Mouse (Mus musculus): Measurements from ENCODE around the gene Otud7b. TPM values are rescaled to one million over a fixed set of nuclear protein-coding genes. Genes with fewer than 3 reads are reported as not detected.

The Otud7b gene
- total RNA-seq, 1 experiment: 23.2 TPM

- in situ Hi-C loops (cut with MboI; ENCODE audit: low sequenced_read_pairs in 2 of 2, unreplicated experiment in 2 of 2): no loop called here
- H3K4me3 ChIP-seq (ENCODE audit: insufficient read depth in 1 of 2, low read depth in 1 of 2, low read length in 2 of 2, poor library complexity in 1 of 2, severe bottlenecking in 1 of 2): no peak overlapping the region
- no peak overlapping the region for H3K27ac ChIP-seq (ENCODE audit: insufficient read depth, low read depth, low read length, poor library complexity, severe bottlenecking)
- no peak for DNase-seq (ENCODE audit: low read depth, low spot score)
- H3K36me3 ChIP-seq (ENCODE audit: control insufficient read depth, insufficient read depth, low read length, poor library complexity, severe bottlenecking): peaks cover 7% of the 10 kb centered on the region; the same call in 1 of the 2 replicates
- H3K4me1 ChIP-seq (ENCODE audit: control insufficient read depth in 2 of 2, insufficient read depth in 2 of 2, low read length in 2 of 2, poor library complexity in 1 of 2): peaks cover 11 to 28% of the 10 kb centered on the region in 2 experiments
- H3K9ac ChIP-seq (ENCODE audit: insufficient read depth, low read depth, low read length, poor library complexity, severe bottlenecking): no peak overlapping the region
- no peak for TF ChIP-seq HCFC1 (IDR thresholded peaks at IDR 0.05; ENCODE audit: borderline replicate concordance, insufficient read depth, low read length)
- no peak for TF ChIP-seq CHD2 (IDR thresholded peaks at IDR 0.05; ENCODE audit: low read depth, low read length)
- no peak for TF ChIP-seq ZC3H11A (IDR thresholded peaks at IDR 0.05; ENCODE audit: borderline replicate concordance, low read depth, low read length)
- no peak for TF ChIP-seq ZNF384 (IDR thresholded peaks at IDR 0.05; ENCODE audit: low read depth, low read length)
- no peak for TF ChIP-seq MAFK (IDR thresholded peaks at IDR 0.05; ENCODE audit: insufficient read depth, low read depth, low read length)
- H3K9me3 ChIP-seq (ENCODE audit: control insufficient read depth, insufficient read depth, low read depth, low read length): no peaks in the 10 kb centered on the region
Observed at GRCm38 (mm10) chr3:96159820-96160219, 55.5 kb downstream of the Otud7b start.

- Histone ChIP-seq H3K9me3 (ENCODE audit: control insufficient read depth, insufficient read depth, low read depth, low read length) (no peaks in the 10 kb centered on the region), H3K4me1 (ENCODE audit: control insufficient read depth in 2 of 2, insufficient read depth in 2 of 2, low read length in 2 of 2, poor library complexity in 1 of 2) (peaks cover 11 to 25% of the 10 kb centered on the region in 2 experiments), H3K27ac (ENCODE audit: insufficient read depth, low read depth, low read length, poor library complexity, severe bottlenecking) (no peak overlapping the region), H3K9ac (ENCODE audit: insufficient read depth, low read depth, low read length, poor library complexity, severe bottlenecking) (no peak overlapping the region), H3K36me3 (ENCODE audit: control insufficient read depth, insufficient read depth, low read length, poor library complexity, severe bottlenecking) (0 out of 2 replicates have a peak, but pooled peaks cover 2% of the 10 kb centered on the region), H3K4me3 (ENCODE audit: insufficient read depth in 1 of 2, low read depth in 1 of 2, low read length in 2 of 2, poor library complexity in 1 of 2, severe bottlenecking in 1 of 2) (no peak overlapping the region; a peak in 1 of 4 replicates)
- in situ Hi-C loops (cut with MboI; ENCODE audit: low sequenced_read_pairs in 2 of 2, unreplicated experiment in 2 of 2): no loop called here
- no peak for TF ChIP-seq CHD2 (IDR thresholded peaks at IDR 0.05; ENCODE audit: low read depth, low read length)
- no peak for TF ChIP-seq MAFK (IDR thresholded peaks at IDR 0.05; ENCODE audit: insufficient read depth, low read depth, low read length)
- no peak for TF ChIP-seq HCFC1 (IDR thresholded peaks at IDR 0.05; ENCODE audit: borderline replicate concordance, insufficient read depth, low read length)
- no peak for TF ChIP-seq ZNF384 (IDR thresholded peaks at IDR 0.05; ENCODE audit: low read depth, low read length)
- no peak for TF ChIP-seq ZC3H11A (IDR thresholded peaks at IDR 0.05; ENCODE audit: borderline replicate concordance, low read depth, low read length)
- no peak for DNase-seq (ENCODE audit: low read depth, low spot score)
Observed at GRCm38 (mm10) chr3:96160222-96160802, 56.0 kb downstream of the Otud7b start.

GRCm38 (mm10) chr3:96160803-96161516 lies 56.6 kb downstream of the Otud7b start:
- in situ Hi-C loops (cut with MboI; ENCODE audit: low sequenced_read_pairs in 2 of 2, unreplicated experiment in 2 of 2): no loop called here
- Histone ChIP-seq H3K4me3 (ENCODE audit: insufficient read depth in 1 of 2, low read depth in 1 of 2, low read length in 2 of 2, poor library complexity in 1 of 2, severe bottlenecking in 1 of 2) (peak overlapping the region; percentile 51 to 64), H3K9me3 (ENCODE audit: control insufficient read depth, insufficient read depth, low read depth, low read length) (no peaks in the 10 kb centered on the region), H3K9ac (ENCODE audit: insufficient read depth, low read depth, low read length, poor library complexity, severe bottlenecking) (no peak overlapping the region), H3K36me3 (ENCODE audit: control insufficient read depth, insufficient read depth, low read length, poor library complexity, severe bottlenecking) (no peaks in the 10 kb centered on the region), H3K4me1 (ENCODE audit: control insufficient read depth in 2 of 2, insufficient read depth in 2 of 2, low read length in 2 of 2, poor library complexity in 1 of 2) (peaks cover 11 to 21% of the 10 kb centered on the region in 2 experiments), H3K27ac (ENCODE audit: insufficient read depth, low read depth, low read length, poor library complexity, severe bottlenecking) (no peak overlapping the region)
- DNase-seq (ENCODE audit: low read depth, low spot score): peak; percentile 53
- TF ChIP-seq ZNF384 (IDR thresholded peaks at IDR 0.05; ENCODE audit: low read depth, low read length) (no peak), ZC3H11A (IDR thresholded peaks at IDR 0.05; ENCODE audit: borderline replicate concordance, low read depth, low read length) (no peak), HCFC1 (IDR thresholded peaks at IDR 0.05; ENCODE audit: borderline replicate concordance, insufficient read depth, low read length) (no peak), CHD2 (IDR thresholded peaks at IDR 0.05; ENCODE audit: low read depth, low read length) (no peak)

- no peak within 1 kb of the TSS for H3K27ac ChIP-seq (ENCODE audit: insufficient read depth, low read depth, low read length, poor library complexity, severe bottlenecking)
- H3K4me1 ChIP-seq (ENCODE audit: control insufficient read depth in 2 of 2, insufficient read depth in 2 of 2, low read length in 2 of 2, poor library complexity in 1 of 2): peaks cover 8 to 20% of the 10 kb centered on the region in 2 experiments; a peak in 3 of 4 replicates
- DNase-seq (ENCODE audit: low read depth, low spot score): no peak
- in situ Hi-C loops (cut with MboI; ENCODE audit: low sequenced_read_pairs in 2 of 2, unreplicated experiment in 2 of 2): no loop called here
- no peak for TF ChIP-seq MAFK (IDR thresholded peaks at IDR 0.05; ENCODE audit: insufficient read depth, low read depth, low read length)
- no peak for TF ChIP-seq ZNF384 (IDR thresholded peaks at IDR 0.05; ENCODE audit: low read depth, low read length)
- no peak for TF ChIP-seq ZC3H11A (IDR thresholded peaks at IDR 0.05; ENCODE audit: borderline replicate concordance, low read depth, low read length)
- no peak for TF ChIP-seq CHD2 (IDR thresholded peaks at IDR 0.05; ENCODE audit: low read depth, low read length)
- no peak for TF ChIP-seq HCFC1 (IDR thresholded peaks at IDR 0.05; ENCODE audit: borderline replicate concordance, insufficient read depth, low read length)
- H3K4me3 ChIP-seq (ENCODE audit: insufficient read depth in 1 of 2, low read depth in 1 of 2, low read length in 2 of 2, poor library complexity in 1 of 2, severe bottlenecking in 1 of 2): peak within 1 kb of the TSS; percentile 51 to 64
- no peaks in the 10 kb centered on the region for H3K36me3 ChIP-seq (ENCODE audit: control insufficient read depth, insufficient read depth, low read length, poor library complexity, severe bottlenecking)
- peak within 1 kb of the TSS; percentile 74 for H3K9ac ChIP-seq (ENCODE audit: insufficient read depth, low read depth, low read length, poor library complexity, severe bottlenecking)
- no peaks in the 10 kb centered on the region for H3K9me3 ChIP-seq (ENCODE audit: control insufficient read depth, insufficient read depth, low read depth, low read length)
Observed at GRCm38 (mm10) chr3:96161869-96162840, 57.8 kb downstream of the Otud7b start, which contains the start of gene Mtmr11. Gene Mtmr11, plus strand, starts transcription at chr3:96162004.
